Comparison of ENCODE assay signal across 9 mouse cellular contexts in the genomic region with DNA sequence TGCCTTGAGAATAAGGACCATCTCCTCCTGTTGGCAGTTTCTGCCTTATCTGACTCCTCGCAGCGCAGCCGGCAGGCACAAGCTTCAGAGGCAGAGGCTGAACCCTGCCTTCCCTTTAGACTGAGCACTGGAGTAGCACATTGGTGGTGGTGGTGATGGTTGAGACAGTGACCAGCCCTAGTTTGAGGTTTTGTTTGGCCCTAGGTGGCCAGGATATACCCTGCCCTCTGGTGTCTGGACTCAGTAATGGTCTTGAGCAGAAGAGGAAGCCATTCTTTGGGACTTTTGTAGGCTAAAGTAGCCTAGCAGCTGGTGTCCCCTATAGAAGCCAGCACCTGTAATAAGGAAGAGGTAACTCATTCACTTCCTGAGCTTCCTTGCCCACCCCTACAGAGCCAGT. TPM values are rescaled to one million over a fixed set of nuclear protein-coding genes. Genes with fewer than 3 reads are reported as not detected.
DNase-seq lines count a peak whose midpoint lies in the region; ATAC-seq and TF ChIP-seq lines count a peak whose summit lies in the region.
"Had no signal": no experiment of that assay in that cellular context is flagged by ENCODE, and none has a peak within 500 bp of the region (broad histone marks: within the 10 kb centered on the region; RNA-seq: fewer than 3 reads in every experiment).

No protein-coding gene starts in this region.

- TF ChIP-seq CTCF in MEL (IDR thresholded peaks at IDR 0.05 in 2 of 3, conservative IDR thresholded peaks at IDR 0.05 in 1 of 3; ENCODE audit: control insufficient read depth in 1 of 3, insufficient read depth in 1 of 3, low read depth in 2 of 3, low read length in 3 of 3, poor library complexity in 1 of 3, severe bottlenecking in 1 of 3), result peak; percentile 35 to 64 (median 42)

- no peak overlapping the region for H3K4me2 ChIP-seq in hindbrain, embryonic 11.5 days (replicated peaks; ENCODE audit: low read depth, low read length)
- H3K4me2 ChIP-seq: hindbrain, embryonic 14.5 days; neural tube, embryonic 12.5 days had no signal

- H3K9me3 ChIP-seq in MEL (replicated peaks; ENCODE audit: insufficient read depth, low read length), result no peaks in the 10 kb centered on the region
- H3K9me3 ChIP-seq in hindbrain, embryonic 11.5 days (ENCODE audit: control insufficient read depth, low read length), result no peaks in the 10 kb centered on the region
- H3K9me3 ChIP-seq: neural tube, embryonic 12.5 days had no signal

- TF ChIP-seq POLR2A in MEL (IDR thresholded peaks at IDR 0.05; ENCODE audit: control insufficient read depth in 1 of 2, insufficient read depth in 1 of 2, low read depth in 1 of 2, low read length in 2 of 2, poor library complexity in 1 of 2), result no peak

- no peaks in the 10 kb centered on the region for H3K27me3 ChIP-seq in MEL (ENCODE audit: control insufficient read depth in 1 of 2, insufficient read depth in 2 of 2, low read length in 2 of 2)
- H3K27me3 ChIP-seq in hindbrain, embryonic 11.5 days (ENCODE audit: control insufficient read depth, insufficient read depth, low read length), result no peaks in the 10 kb centered on the region
- H3K27me3 ChIP-seq: neural tube, embryonic 12.5 days had no signal

- TF ChIP-seq EP300 in MEL (IDR thresholded peaks at IDR 0.05; ENCODE audit: low read depth in 1 of 2, low read length in 2 of 2), result no peak

- no peak overlapping the region for H3K27ac ChIP-seq in MEL (ENCODE audit: control insufficient read depth, low read depth, low read length)
- no peak overlapping the region for H3K27ac ChIP-seq in hindbrain, embryonic 11.5 days (ENCODE audit: low read depth, low read length)
- H3K27ac ChIP-seq: hindbrain, embryonic 14.5 days; neural tube, embryonic 12.5 days had no signal

- H3K9ac ChIP-seq in MEL (ENCODE audit: control insufficient read depth, low read depth, low read length, poor library complexity, severe bottlenecking), result no peak overlapping the region
- H3K9ac ChIP-seq in hindbrain, embryonic 11.5 days (ENCODE audit: low read depth, low read length), result no peak overlapping the region
- H3K9ac ChIP-seq: hindbrain, embryonic 14.5 days; neural tube, embryonic 12.5 days had no signal

- DNase-seq in kidney, adult 9 months, result peak; percentile 10
- DNase-seq in kidney, adult 18-20 months, result no peak
- DNase-seq in MEL (ENCODE audit: low read depth, low spot score), result peak; percentile 52
- no peak for DNase-seq in hindbrain, embryonic 11.5 days (ENCODE audit: low spot score)
- no peak for DNase-seq in cerebellum, postnatal 14 days

- WGBS in hindbrain, embryonic 11.5 days, result 74% methylated on average over 3 of the region's 3 CpGs

- no peak overlapping the region for H3K4me3 ChIP-seq in MEL (ENCODE audit: control insufficient read depth in 1 of 2, insufficient read depth in 1 of 2, low read depth in 2 of 2, low read length in 2 of 2)
- no peak overlapping the region for H3K4me3 ChIP-seq in hindbrain, embryonic 11.5 days (ENCODE audit: low read depth, low read length)
- H3K4me3 ChIP-seq: neural tube, embryonic 12.5 days had no signal

- no peaks in the 10 kb centered on the region for H3K79me2 ChIP-seq in MEL (ENCODE audit: control insufficient read depth, insufficient read depth, low read length, poor library complexity)

- H3K4me1 ChIP-seq in MEL (ENCODE audit: control insufficient read depth in 1 of 2, insufficient read depth in 2 of 2, low read length in 2 of 2), result peaks cover 10 to 15% of the 10 kb centered on the region in 2 experiments
- no peaks in the 10 kb centered on the region for H3K4me1 ChIP-seq in hindbrain, embryonic 11.5 days (replicated peaks; ENCODE audit: control insufficient read depth, insufficient read depth, low read length)
- H3K4me1 ChIP-seq: neural tube, embryonic 12.5 days had no signal

- peaks cover 0 to 9% of the 10 kb centered on the region in 2 experiments; a peak in 2 of 4 replicates for H3K36me3 ChIP-seq in MEL (ENCODE audit: control insufficient read depth in 1 of 2, insufficient read depth in 2 of 2, low read length in 2 of 2)
- no peaks in the 10 kb centered on the region for H3K36me3 ChIP-seq in hindbrain, embryonic 11.5 days (ENCODE audit: control insufficient read depth, insufficient read depth, low read length)

- TF ChIP-seq RAD21 in MEL (IDR thresholded peaks at IDR 0.05; ENCODE audit: low read depth, low read length), result peak; percentile 35

- peak; percentile 64 for ATAC-seq in erythroid progenitor cell, adult 5-6 weeks (replicated peaks; ENCODE audit: low FRiP score, poor library complexity, severe bottlenecking)
- ATAC-seq in megakaryocyte, adult 5-6 weeks (ENCODE audit: poor library complexity, severe bottlenecking), result peak; percentile 51
- ATAC-seq in hindbrain, embryonic 11.5 days (ENCODE audit: low FRiP score), result no peak

TF ChIP-seq in MEL, 35 proteins besides CTCF, POLR2A, EP300 and RAD21:
- peak; percentile 74 for TF ChIP-seq SMC3 (IDR thresholded peaks at IDR 0.05; ENCODE audit: low read depth, low read length)
- TF ChIP-seq USF2 (IDR thresholded peaks at IDR 0.05; ENCODE audit: borderline replicate concordance in 1 of 2, insufficient read depth in 1 of 2, low read depth in 1 of 2, low read length in 2 of 2), result no peak

RNA-seq across cellular contexts. Expression of a gene that starts 23.7 kb away (rescaled TPM):
- 38.4 and 41.3 TPM in 2 replicates for total RNA-seq in MEL (2012; rRNA removed)
- polyA plus RNA-seq in MEL (2012; ENCODE audit: insufficient read depth in 1 of 2, insufficient read length in 2 of 2, low read depth in 1 of 2, low replicate concordance in 2 of 2, missing spikeins in 1 of 2), result 10 to 100 TPM in 1 of 2 experiments, not detected in 1; 37.9 TPM
- total RNA-seq in erythroid progenitor cell, adult 5-6 weeks (2015; ENCODE audit: low replicate concordance), result 68.7 and 97.7 TPM in 2 replicates
- total RNA-seq in erythroid progenitor cell, adult 5-6 weeks (2017; ENCODE audit: low replicate concordance), result 126 and 169 TPM in 2 replicates
- total RNA-seq in megakaryocyte, adult 5-6 weeks (2015), result 3.7 and 4.1 TPM in 2 replicates
- 5.9 and 11.7 TPM in 2 replicates for total RNA-seq in megakaryocyte, adult 5-6 weeks (2017)
- polyA plus RNA-seq in hindbrain, embryonic 11.5 days (2014; fragmentation: Nextera tagmentation; extraction: Ambion mirVana), result 10.1 and 11.9 TPM in 2 replicates

Comparison
In these comparisons a context has a peak if more than half of its experiments do, and no peak if none do; other contexts are left out.
1. DNase-seq: peak in kidney, adult 9 months (single experiment) and MEL (single experiment); none in kidney, adult 18-20 months (single experiment), hindbrain, embryonic 11.5 days (single experiment) and cerebellum, postnatal 14 days (0 of 2).